Comparison of ENCODE assay signal across 7 mouse cellular contexts in the genomic region with DNA sequence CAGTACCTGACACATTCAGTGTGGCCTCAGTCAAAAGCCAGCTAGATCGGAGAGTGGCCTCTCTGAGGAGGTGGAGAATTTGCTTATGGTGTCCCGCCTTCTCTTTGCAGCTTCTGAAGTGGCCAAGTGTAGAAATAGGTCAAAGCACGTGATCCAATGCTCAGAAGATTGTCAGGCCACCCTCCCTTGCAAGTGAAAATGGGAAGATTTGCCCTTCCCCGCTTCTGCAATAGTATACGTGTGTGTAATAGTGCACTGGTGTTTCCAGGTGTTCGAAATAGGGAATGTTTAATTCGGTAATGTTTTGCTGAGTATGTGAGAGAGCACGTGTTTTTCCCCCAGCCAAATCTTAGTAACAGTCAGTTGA. TPM values are rescaled to one million over a fixed set of nuclear protein-coding genes. Genes with fewer than 3 reads are reported as not detected.
DNase-seq lines count a peak whose midpoint lies in the region; ATAC-seq lines count a peak whose summit lies in the region.

No protein-coding gene starts in this region.

- H3K4me1 ChIP-seq in embryonic facial prominence, embryonic 15.5 days: peaks cover 19% of the 10 kb centered on the region
- peaks cover 19% of the 10 kb centered on the region for H3K4me1 ChIP-seq in limb, embryonic 15.5 days
- H3K4me1 ChIP-seq in neural tube, embryonic 15.5 days: peaks cover 37% of the 10 kb centered on the region

- no peak overlapping the region for H3K27ac ChIP-seq in embryonic facial prominence, embryonic 15.5 days (replicated peaks)
- H3K27ac ChIP-seq in limb, embryonic 15.5 days: no peak overlapping the region
- peak overlapping the region; percentile 63; the same call in 1 of the 2 replicates for H3K27ac ChIP-seq in neural tube, embryonic 15.5 days (replicated peaks)

- peak; percentile 14 for DNase-seq in retina, postnatal 1 day
- no peak for DNase-seq in retina, embryonic 14.5 days (ENCODE audit: low spot score)
- DNase-seq in left cerebral cortex, postnatal 36 days (ENCODE audit: low spot score in 2 of 2): no peak
- no peak for DNase-seq in right cerebral cortex, postnatal 4 days

- H3K9me3 ChIP-seq in embryonic facial prominence, embryonic 15.5 days (replicated peaks): no peaks in the 10 kb centered on the region
- H3K9me3 ChIP-seq in limb, embryonic 15.5 days: no peaks in the 10 kb centered on the region
- no peaks in the 10 kb centered on the region for H3K9me3 ChIP-seq in neural tube, embryonic 15.5 days (replicated peaks)

- H3K27me3 ChIP-seq in embryonic facial prominence, embryonic 15.5 days: no peaks in the 10 kb centered on the region
- no peaks in the 10 kb centered on the region for H3K27me3 ChIP-seq in limb, embryonic 15.5 days
- H3K27me3 ChIP-seq in neural tube, embryonic 15.5 days (replicated peaks): 0 out of 2 replicates have a peak, but pooled peaks cover 4% of the 10 kb centered on the region

- no peak for ATAC-seq in embryonic facial prominence, embryonic 15.5 days (ENCODE audit: insufficient number of reproducible peaks, low FRiP score, low TSS enrichment, low read depth)
- no peak for ATAC-seq in limb, embryonic 15.5 days (ENCODE audit: insufficient number of reproducible peaks, low FRiP score, low TSS enrichment, low read depth)
- no peak for ATAC-seq in neural tube, embryonic 15.5 days (ENCODE audit: low FRiP score)

- H3K36me3 ChIP-seq in embryonic facial prominence, embryonic 15.5 days: no peaks in the 10 kb centered on the region
- H3K36me3 ChIP-seq in limb, embryonic 15.5 days: no peaks in the 10 kb centered on the region
- no peaks in the 10 kb centered on the region for H3K36me3 ChIP-seq in neural tube, embryonic 15.5 days

- peak overlapping the region; percentile 87 for H3K4me2 ChIP-seq in embryonic facial prominence, embryonic 15.5 days (replicated peaks)
- peak overlapping the region; percentile 90 for H3K4me2 ChIP-seq in limb, embryonic 15.5 days
- peak overlapping the region; percentile 90 for H3K4me2 ChIP-seq in neural tube, embryonic 15.5 days

- H3K4me3 ChIP-seq in embryonic facial prominence, embryonic 15.5 days (replicated peaks): peak overlapping the region; percentile 98
- H3K4me3 ChIP-seq in limb, embryonic 15.5 days: peak overlapping the region; percentile 98
- peak overlapping the region; percentile 100 for H3K4me3 ChIP-seq in neural tube, embryonic 15.5 days (replicated peaks)

- WGBS in embryonic facial prominence, embryonic 15.5 days: 22% methylated on average over 8 of the region's 8 CpGs
- 22% methylated on average over 8 of the region's 8 CpGs for WGBS in limb, embryonic 15.5 days
- 28% methylated on average over 8 of the region's 8 CpGs for WGBS in neural tube, embryonic 15.5 days

- intact Hi-C loops in left cerebral cortex, postnatal 36 days (cut with DNase I): no loop called here

- peak overlapping the region; percentile 72 for H3K9ac ChIP-seq in embryonic facial prominence, embryonic 15.5 days
- peak overlapping the region; percentile 68 for H3K9ac ChIP-seq in limb, embryonic 15.5 days
- peak overlapping the region; percentile 82 for H3K9ac ChIP-seq in neural tube, embryonic 15.5 days (replicated peaks)

RNA-seq across cellular contexts. Expression of gene Vac14, which starts 0.8 kb away (rescaled TPM):
- polyA plus RNA-seq in embryonic facial prominence, embryonic 15.5 days (2015; fragmentation: Nextera tagmentation; extraction: Ambion mirVana): 17.5 and 18.6 TPM in 2 replicates
- 13.1 and 14.2 TPM in 2 replicates for polyA plus RNA-seq in limb, embryonic 15.5 days (2015; fragmentation: Nextera tagmentation; extraction: Ambion mirVana)
- 26.8 and 28.8 TPM in 2 replicates for polyA plus RNA-seq in neural tube, embryonic 15.5 days (2015; fragmentation: Nextera tagmentation; extraction: Ambion mirVana)
- total RNA-seq in left cerebral cortex, postnatal 36 days (2021): 10 to 100 TPM; 23.6 to 24.1 TPM
